Mouse (Mus musculus): ENCODE measurements at regions not wholly inside any gene's neighbourhood (a gene's known extent, or its start where the extent isn't known, plus 50 kb on each side); places are given as distances from the start of the nearest gene placed in this dataset.

DNA sequence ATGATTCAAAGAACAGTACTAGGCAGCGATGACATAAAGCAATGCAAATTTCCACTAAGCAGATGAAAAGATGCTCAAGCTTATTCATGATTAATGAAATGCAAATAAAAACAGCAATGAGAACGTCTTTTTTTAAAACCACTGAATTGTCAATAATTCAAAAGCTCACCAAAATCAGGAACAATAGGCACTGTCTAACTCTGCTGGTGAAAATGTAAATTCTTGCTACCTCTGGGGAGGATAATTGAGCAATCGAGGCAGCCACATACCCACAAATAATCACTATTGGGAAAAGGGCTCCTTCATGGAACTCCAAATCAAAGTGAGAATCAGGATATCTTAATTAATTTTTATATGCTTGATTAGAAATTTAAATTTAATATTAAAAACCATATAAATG lies 663.3 kb downstream of the Smarca1 start:
- DNase-seq (ENCODE audit: low spot score): no peak

DNA sequence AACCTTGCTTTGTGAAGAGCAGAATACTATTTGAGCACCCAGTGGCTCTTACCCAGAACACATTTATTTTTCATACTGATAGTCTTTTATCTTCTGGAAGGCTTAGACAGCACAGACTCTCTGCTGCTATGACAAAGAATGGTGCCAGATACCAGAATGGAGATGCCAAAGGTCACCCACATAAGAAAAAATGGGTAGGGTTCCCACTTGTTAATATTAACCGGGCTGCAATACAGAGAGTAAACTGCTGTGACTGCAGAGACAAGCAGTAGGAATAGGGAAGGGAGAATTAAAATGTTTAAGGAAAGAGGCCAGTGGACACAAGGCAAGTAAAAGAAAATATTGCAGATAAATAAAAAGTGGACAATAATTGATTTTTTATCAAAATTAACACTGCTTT lies 709.9 kb downstream of the Smarca1 start:
- no peak overlapping the region for H3K4me3 ChIP-seq (ENCODE audit: low read depth, low read length)
- H3K27ac ChIP-seq (ENCODE audit: low read depth, low read length): no peak overlapping the region
- H3K9ac ChIP-seq (ENCODE audit: low read depth, low read length): no peak overlapping the region
- no peaks in the 10 kb centered on the region for H3K27me3 ChIP-seq (ENCODE audit: control insufficient read depth, insufficient read depth, low read length)
- no peaks in the 10 kb centered on the region for H3K36me3 ChIP-seq (ENCODE audit: control insufficient read depth, insufficient read depth, low read length)
- no peak for DNase-seq (ENCODE audit: low spot score)
- H3K4me1 ChIP-seq (replicated peaks; ENCODE audit: control insufficient read depth, insufficient read depth, low read length): no peaks in the 10 kb centered on the region
- no peaks in the 10 kb centered on the region for H3K9me3 ChIP-seq (ENCODE audit: control insufficient read depth, low read length)
- no peak overlapping the region for H3K4me2 ChIP-seq (replicated peaks; ENCODE audit: low read depth, low read length)
- no peak for ATAC-seq (ENCODE audit: low FRiP score)
- WGBS: 78% methylated on average over 1 of the region's 1 CpGs

More for the DNA sequence above, 663.3 kb downstream of the Smarca1 start:
- Histone ChIP-seq H3K4me1 (replicated peaks; ENCODE audit: control insufficient read depth, insufficient read depth, low read length) (no peaks in the 10 kb centered on the region), H3K36me3 (ENCODE audit: control insufficient read depth, insufficient read depth, low read length) (no peaks in the 10 kb centered on the region), H3K9ac (ENCODE audit: low read depth, low read length) (no peak overlapping the region), H3K27ac (ENCODE audit: low read depth, low read length) (no peak overlapping the region), H3K9me3 (ENCODE audit: control insufficient read depth, low read length) (no peaks in the 10 kb centered on the region), H3K4me2 (replicated peaks; ENCODE audit: low read depth, low read length) (no peak overlapping the region), H3K27me3 (ENCODE audit: control insufficient read depth, insufficient read depth, low read length) (no peaks in the 10 kb centered on the region), H3K4me3 (ENCODE audit: low read depth, low read length) (no peak overlapping the region)
- 44% methylated on average over 3 of the region's 3 CpGs for WGBS
- ATAC-seq (ENCODE audit: low FRiP score): peak; percentile 64; the same call in 1 of the 2 replicates

DNA sequence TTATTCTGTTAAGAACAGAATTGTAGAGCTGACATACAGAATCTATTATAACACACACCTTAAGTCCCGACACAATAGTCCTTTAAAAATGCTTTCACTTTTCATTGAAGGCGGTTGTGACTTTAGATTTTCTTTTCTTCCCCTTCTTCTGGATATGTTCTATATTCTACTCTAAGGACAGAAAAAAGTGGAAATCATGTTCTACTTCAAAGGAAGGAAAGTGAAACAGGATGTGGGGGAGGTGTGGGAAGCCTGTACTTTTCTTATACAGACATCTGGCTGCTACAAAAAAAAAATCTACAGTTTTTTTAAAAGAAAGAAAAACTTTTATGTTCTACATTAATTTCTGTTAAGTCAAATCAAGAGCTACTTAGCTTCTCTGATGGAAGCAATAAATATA lies 735.0 kb downstream of the Smarca1 start:
- no peak for ATAC-seq (ENCODE audit: low FRiP score)
- 83% methylated on average over 2 of the region's 2 CpGs for WGBS
- no peaks in the 10 kb centered on the region for H3K36me3 ChIP-seq (ENCODE audit: control insufficient read depth, insufficient read depth, low read length)

DNA sequence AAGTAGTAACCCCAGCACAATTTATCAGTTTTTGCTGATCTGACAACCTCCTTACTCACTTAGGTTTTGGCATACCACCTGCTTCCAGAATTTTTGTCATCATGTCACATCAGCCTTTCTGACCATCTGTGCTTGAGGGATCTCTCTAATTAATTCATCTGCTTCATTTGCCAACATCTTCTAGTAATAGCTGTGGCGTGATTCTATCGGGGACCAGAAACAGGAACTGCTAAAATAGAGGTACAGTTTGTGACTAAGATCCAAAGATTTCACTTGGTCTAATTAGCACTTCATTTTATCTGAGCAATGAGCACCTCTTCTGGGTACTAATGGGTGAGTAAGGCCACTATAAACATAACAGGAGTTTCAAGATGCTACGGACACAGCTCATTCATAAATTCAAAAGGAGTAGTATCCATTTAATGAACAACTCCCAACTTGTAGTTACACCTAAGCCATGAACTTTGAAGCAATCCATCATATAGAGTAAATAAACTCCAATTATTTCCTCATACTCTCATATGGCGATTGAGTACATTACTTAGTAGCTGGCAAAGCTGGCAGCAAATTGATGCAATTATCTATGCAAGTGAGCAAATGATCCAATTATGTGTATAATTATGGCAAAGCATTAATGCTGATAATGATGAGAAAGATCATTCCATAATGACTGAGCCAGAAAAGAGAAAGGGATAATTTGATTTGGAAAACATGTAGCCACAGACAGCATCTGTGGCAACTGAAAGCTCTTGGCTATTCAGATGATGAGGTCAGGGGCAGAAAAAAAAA lies 768.4 kb downstream of the Smarca1 start:
- Histone ChIP-seq H3K27ac (ENCODE audit: low read depth, low read length) (no peak overlapping the region), H3K36me3 (ENCODE audit: control insufficient read depth, insufficient read depth, low read length) (no peaks in the 10 kb centered on the region), H3K9me3 (ENCODE audit: control insufficient read depth, low read length) (no peaks in the 10 kb centered on the region), H3K4me3 (ENCODE audit: low read depth, low read length) (no peak overlapping the region), H3K4me2 (replicated peaks; ENCODE audit: low read depth, low read length) (no peak overlapping the region), H3K27me3 (ENCODE audit: control insufficient read depth, insufficient read depth, low read length) (no peaks in the 10 kb centered on the region), H3K4me1 (replicated peaks; ENCODE audit: control insufficient read depth, insufficient read depth, low read length) (no peaks in the 10 kb centered on the region), H3K9ac (ENCODE audit: low read depth, low read length) (no peak overlapping the region)
- 87% methylated on average over 4 of the region's 4 CpGs for WGBS
- no peak for ATAC-seq (ENCODE audit: low FRiP score)
- no peak for DNase-seq (ENCODE audit: low spot score)

More for the DNA sequence above, 735.0 kb downstream of the Smarca1 start:
- no peak overlapping the region for H3K4me3 ChIP-seq (ENCODE audit: low read depth, low read length)
- no peak for DNase-seq (ENCODE audit: low spot score)
- H3K4me2 ChIP-seq (replicated peaks; ENCODE audit: low read depth, low read length): no peak overlapping the region
- H3K9me3 ChIP-seq (ENCODE audit: control insufficient read depth, low read length): no peaks in the 10 kb centered on the region
- no peaks in the 10 kb centered on the region for H3K27me3 ChIP-seq (ENCODE audit: control insufficient read depth, insufficient read depth, low read length)
- no peaks in the 10 kb centered on the region for H3K4me1 ChIP-seq (replicated peaks; ENCODE audit: control insufficient read depth, insufficient read depth, low read length)
- no peak overlapping the region for H3K9ac ChIP-seq (ENCODE audit: low read depth, low read length)
- no peak overlapping the region for H3K27ac ChIP-seq (ENCODE audit: low read depth, low read length)
